Mouse (Mus musculus) cerebellum, adult 2 months (tissue): Measurements from ENCODE around the gene Klf13.

Source experiments
- CTCF ChIP-seq: fragments of 200-500 bp; IDR thresholded peaks from 2 replicates; pipeline ENCODE4 v1.5.1; 2011; ENCODE audit warnings: low read depth, mild to moderate bottlenecking, control low read depth, low read length, moderate library complexity, borderline replicate concordance; ENCODE audit not compliant: insufficient read depth
- POLR2A ChIP-seq: fragments of 200-500 bp; IDR thresholded peaks from 2 replicates; pipeline ENCODE4 v1.6.1; 2011; ENCODE audit warnings: low read length, control low read depth, borderline replicate concordance; ENCODE audit not compliant: insufficient read depth

DNA sequence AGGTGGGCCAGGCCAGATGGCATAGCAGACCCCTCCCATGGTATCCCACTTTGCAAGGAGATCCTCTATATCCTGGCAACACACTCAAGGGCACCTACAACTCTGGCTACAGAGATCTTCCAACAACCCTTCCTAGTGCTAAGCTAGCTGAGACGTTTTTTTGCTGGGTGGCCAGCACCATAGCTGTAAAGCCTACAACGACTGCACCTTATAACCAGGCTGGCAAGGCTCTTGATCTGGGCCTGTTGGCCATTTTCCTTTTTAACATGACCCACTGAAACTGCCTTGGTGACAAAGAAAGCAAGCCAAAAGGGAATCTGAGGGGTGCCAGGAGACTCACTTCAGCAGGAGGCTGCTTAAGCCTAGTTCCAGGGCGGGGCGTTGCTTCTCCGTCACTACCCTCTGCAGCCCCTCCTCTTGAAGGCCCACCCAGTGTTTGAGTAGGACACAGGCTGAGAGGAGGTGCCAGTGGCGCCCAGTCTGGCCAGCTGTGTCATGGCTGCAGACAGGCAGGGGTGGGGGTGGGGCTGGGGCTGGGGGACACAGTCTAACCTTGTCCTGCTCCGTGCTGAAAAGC lies 26.4 kb downstream of the Klf13 start:
- TF ChIP-seq CTCF, result no peak
- no peak for TF ChIP-seq POLR2A
